Mouse (Mus musculus) urinary bladder, adult 2 months (tissue): ENCODE measurements around the gene Tmem243. TPM values are rescaled to one million over a fixed set of nuclear protein-coding genes. Genes with fewer than 3 reads are reported as not detected.

Experiments
- DNase-seq: peaks from one replicate; pipeline ENCODE4 v3.0.0; 2022; ENCODE audit warnings: low spot score
- polyA plus RNA-seq: library from polyadenylated mRNA; depleted of rRNA; stranded (reverse); fragments of >200 nt; gene quantifications from 2 replicates; pipeline ENCODE4 v1.2.3, GENCODE M21; 2012; rRNA removed

Tmem243 gene
- polyA plus RNA-seq, 1 experiment = 28.8 TPM

DNA sequence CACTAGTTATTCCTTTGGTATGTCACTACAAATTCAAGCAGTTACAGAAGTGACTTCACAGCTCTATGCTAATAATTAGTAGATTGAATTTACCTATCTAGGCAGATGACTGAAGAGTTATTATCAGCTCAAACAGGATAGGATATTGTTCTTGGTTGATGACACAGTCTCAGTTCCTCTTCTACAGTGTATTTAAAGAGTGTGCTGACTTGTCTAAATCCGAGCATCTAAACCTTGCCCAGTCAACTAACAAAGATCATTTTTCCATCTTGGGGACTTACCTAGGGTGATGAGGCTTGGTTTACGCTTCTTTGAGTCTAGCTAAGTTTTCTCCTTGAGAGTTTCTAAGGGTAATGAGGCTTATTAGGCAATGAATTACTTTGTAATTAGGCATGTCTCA, 72.8 kb downstream of the Tmem243 start:
- no peak for DNase-seq

DNA sequence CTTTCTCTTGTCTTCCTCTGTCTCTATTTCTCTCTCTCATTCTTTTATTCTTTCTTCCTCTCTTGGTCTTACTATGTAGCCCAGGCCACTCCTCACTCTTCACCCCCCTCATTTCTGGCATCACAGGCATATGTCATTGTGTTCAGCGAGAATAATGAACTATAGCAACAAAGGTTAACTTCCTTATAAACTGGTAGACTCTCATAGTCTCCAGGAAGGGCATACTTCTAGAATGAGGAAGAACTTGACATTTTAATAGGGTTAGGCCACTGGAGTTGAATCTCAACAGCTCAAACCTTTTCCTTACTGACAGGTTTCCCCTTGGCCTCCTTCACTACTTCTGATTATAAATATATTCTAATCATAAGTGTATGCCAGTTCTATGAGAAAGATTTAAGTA, 86.0 kb downstream of the Tmem243 start:
- no peak for DNase-seq

Other genes with a start within 250 kb of the Tmem243 start
- gene Abcb4, start 207.0 kb upstream of the Tmem243 start, polyA plus RNA-seq = 0.18 and 0.31 TPM in 2 replicates
- 39.8 and 44.8 TPM in 2 replicates for gene Crot, start 103.3 kb upstream of the Tmem243 start, polyA plus RNA-seq
- gene Dmtf1, start 61.1 kb downstream of the Tmem243 start, polyA plus RNA-seq = 37.6 and 49.0 TPM in 2 replicates
- gene 9330182L06Rik, start 165.4 kb downstream of the Tmem243 start, polyA plus RNA-seq = 3.8 and 5.3 TPM in 2 replicates